Mouse (Mus musculus): ENCODE results near the gene Il20ra.

DNA sequence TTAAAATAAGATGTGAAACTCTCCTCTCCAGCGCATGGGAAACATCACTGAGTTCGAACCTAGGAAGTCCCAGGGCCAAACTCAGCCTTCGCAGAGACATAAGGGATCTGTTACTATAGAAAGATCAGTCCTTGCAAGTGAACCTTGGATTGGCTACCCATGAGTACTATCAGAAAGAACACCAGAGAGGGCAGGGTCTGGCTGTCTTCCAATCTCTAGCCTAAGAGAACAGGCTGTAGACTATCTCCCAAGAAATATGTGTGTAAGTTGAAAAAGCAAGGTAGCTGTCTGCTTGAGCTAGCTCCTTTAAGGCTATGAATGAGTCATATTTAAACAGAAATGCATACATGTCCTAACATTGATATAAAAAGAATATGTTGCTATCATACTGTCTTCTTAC lies 1.4 kb upstream of the Il20ra start:
- no peak for TF ChIP-seq CTCF (IDR thresholded peaks at IDR 0.05; ENCODE audit: low read depth)
- TF ChIP-seq EP300 (optimal IDR thresholded peaks at IDR 0.05), result no peak

Measured in stomach, postnatal 0 days (tissue).